Mouse (Mus musculus): ENCODE data around the gene Olfr90. TPM values are rescaled to one million over a fixed set of nuclear protein-coding genes. Genes with fewer than 3 reads are reported as not detected.

Olfr90 gene
- total and polyA plus RNA-seq, 2 experiments: not detected

DNA sequence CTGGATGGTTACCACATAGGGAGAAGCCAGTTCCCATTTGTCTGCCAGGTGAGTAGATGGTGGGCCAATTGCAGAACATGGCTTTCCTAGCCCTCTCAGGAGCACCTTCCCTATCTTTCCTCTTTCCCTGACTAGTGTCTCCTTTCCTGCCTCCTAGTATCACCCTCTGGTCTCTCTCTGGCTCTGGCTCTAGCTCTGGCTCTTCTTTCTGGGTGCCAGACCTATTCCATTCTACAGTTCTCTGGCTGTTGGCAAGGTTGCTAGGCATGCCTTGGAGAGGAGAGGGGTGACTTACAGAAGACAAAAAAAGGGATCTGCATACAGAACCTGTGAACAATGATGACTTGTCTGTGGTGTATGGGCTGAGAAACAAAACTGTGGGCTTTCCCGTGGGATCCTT is 20.4 kb downstream of the Olfr90 start:
- Histone ChIP-seq H3K79me2 (ENCODE audit: control insufficient read depth, insufficient read depth, low read length) (no peaks in the 10 kb centered on the region), H3K27ac (replicated peaks; ENCODE audit: insufficient read depth, low read depth, low read length) (no peak overlapping the region), H3K4me3 (ENCODE audit: insufficient read depth, low read depth, low read length) (no peak overlapping the region), H3K9ac (ENCODE audit: low read depth, low read length) (no peak overlapping the region), H3K36me3 (ENCODE audit: control insufficient read depth, insufficient read depth, low read length) (peaks cover 3% of the 10 kb centered on the region; the same call in 1 of the 2 replicates), H3K4me1 (ENCODE audit: control insufficient read depth, insufficient read depth, low read length) (no peaks in the 10 kb centered on the region), H3K27me3 (ENCODE audit: control insufficient read depth, insufficient read depth, low read length) (no peaks in the 10 kb centered on the region)
- DNase-seq (ENCODE audit: extremely low read depth, low read depth, low spot score): no peak
- TF ChIP-seq CTCF (IDR thresholded peaks at IDR 0.05; ENCODE audit: low read depth, low read length): no peak
- TF ChIP-seq POLR2A (IDR thresholded peaks at IDR 0.05; ENCODE audit: extremely low read depth, insufficient read depth, low read length): no peak
- WGBS: 94% methylated on average over 1 of the region's 1 CpGs

DNA sequence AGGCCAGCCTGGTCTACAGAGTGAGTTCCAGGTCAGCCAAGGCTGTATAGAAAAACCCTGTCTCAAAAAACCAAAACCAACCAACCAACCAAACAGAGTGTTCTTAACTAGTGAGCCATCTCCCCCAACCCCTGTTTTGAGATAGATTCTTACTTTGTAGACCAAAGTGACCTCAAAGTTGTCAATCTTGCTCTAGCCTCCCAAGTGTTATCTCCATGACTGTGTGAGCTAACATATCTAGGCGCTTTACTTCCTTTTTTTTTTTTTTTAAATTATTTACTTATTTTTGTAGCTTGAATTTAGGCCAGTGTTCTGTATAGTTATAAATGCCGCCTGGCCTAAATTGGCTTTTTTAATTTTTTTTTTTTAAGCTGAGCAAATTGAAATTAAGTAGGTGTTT is 22.3 kb downstream of the Olfr90 start:
- Histone ChIP-seq H3K4me3 (ENCODE audit: insufficient read depth, low read depth, low read length) (no peak overlapping the region), H3K36me3 (ENCODE audit: control insufficient read depth, insufficient read depth, low read length) (peaks cover 3% of the 10 kb centered on the region; the same call in 1 of the 2 replicates), H3K79me2 (ENCODE audit: control insufficient read depth, insufficient read depth, low read length) (no peaks in the 10 kb centered on the region), H3K27ac (replicated peaks; ENCODE audit: insufficient read depth, low read depth, low read length) (no peak overlapping the region), H3K27me3 (ENCODE audit: control insufficient read depth, insufficient read depth, low read length) (no peaks in the 10 kb centered on the region), H3K9ac (ENCODE audit: low read depth, low read length) (no peak overlapping the region), H3K4me1 (ENCODE audit: control insufficient read depth, insufficient read depth, low read length) (no peaks in the 10 kb centered on the region)
- no peak for TF ChIP-seq POLR2A (IDR thresholded peaks at IDR 0.05; ENCODE audit: extremely low read depth, insufficient read depth, low read length)
- TF ChIP-seq CTCF (IDR thresholded peaks at IDR 0.05; ENCODE audit: low read depth, low read length): no peak
- 94% methylated on average over 2 of the region's 2 CpGs for WGBS
- DNase-seq (ENCODE audit: extremely low read depth, low read depth, low spot score): no peak

DNA sequence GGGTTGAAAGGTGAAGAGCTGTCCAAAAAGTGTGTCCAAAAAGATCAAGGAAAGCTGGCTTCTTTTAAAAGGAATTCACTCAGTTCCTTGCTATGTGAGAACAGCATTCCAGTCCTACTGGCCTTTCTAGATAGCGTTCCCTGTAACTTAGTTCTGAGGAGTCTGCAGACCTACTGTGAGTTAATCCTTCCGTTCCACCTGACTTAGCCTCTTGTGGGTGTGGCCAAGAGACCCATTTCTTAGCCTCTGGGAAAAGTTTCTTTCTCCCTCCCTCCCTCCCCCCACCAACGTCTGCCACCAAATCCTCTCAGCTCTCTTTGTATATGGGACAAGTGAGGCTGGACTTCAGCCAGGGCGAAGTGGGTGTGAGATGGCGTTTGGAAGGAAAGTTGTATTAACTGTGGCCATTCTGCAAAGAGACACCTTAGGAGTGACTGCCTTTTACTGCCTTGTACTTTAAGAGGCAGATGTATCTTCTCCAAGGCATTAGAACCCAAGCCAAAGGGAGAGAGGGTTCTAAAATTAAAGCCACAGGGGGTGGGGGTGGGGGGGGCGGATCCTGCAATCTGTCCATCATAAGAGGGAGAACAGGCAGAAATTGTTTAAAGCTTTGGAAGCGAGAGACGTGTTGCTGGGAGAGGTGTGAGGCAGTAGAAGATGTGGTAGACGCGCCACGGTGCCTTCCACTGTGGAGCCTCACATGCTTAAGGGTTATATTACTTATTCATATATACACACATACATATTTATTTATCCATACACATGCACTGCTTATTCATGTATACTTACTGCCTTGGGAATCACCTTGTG is 24.4 kb downstream of the Olfr90 start:
- H3K9ac ChIP-seq (ENCODE audit: low read depth, low read length): no peak overlapping the region
- no peaks in the 10 kb centered on the region for H3K27me3 ChIP-seq (ENCODE audit: control insufficient read depth, insufficient read depth, low read length)
- no peak overlapping the region for H3K27ac ChIP-seq (replicated peaks; ENCODE audit: insufficient read depth, low read depth, low read length)
- 87% methylated on average over 11 of the region's 11 CpGs for WGBS
- H3K4me3 ChIP-seq (ENCODE audit: insufficient read depth, low read depth, low read length): no peak overlapping the region
- DNase-seq (ENCODE audit: extremely low read depth, low read depth, low spot score): no peak
- H3K36me3 ChIP-seq (ENCODE audit: control insufficient read depth, insufficient read depth, low read length): peaks cover 3% of the 10 kb centered on the region; the same call in 1 of the 2 replicates
- no peaks in the 10 kb centered on the region for H3K4me1 ChIP-seq (ENCODE audit: control insufficient read depth, insufficient read depth, low read length)
- no peaks in the 10 kb centered on the region for H3K79me2 ChIP-seq (ENCODE audit: control insufficient read depth, insufficient read depth, low read length)
- no peak for TF ChIP-seq CTCF (IDR thresholded peaks at IDR 0.05; ENCODE audit: low read depth, low read length)
- no peak for TF ChIP-seq POLR2A (IDR thresholded peaks at IDR 0.05; ENCODE audit: extremely low read depth, insufficient read depth, low read length)

DNA sequence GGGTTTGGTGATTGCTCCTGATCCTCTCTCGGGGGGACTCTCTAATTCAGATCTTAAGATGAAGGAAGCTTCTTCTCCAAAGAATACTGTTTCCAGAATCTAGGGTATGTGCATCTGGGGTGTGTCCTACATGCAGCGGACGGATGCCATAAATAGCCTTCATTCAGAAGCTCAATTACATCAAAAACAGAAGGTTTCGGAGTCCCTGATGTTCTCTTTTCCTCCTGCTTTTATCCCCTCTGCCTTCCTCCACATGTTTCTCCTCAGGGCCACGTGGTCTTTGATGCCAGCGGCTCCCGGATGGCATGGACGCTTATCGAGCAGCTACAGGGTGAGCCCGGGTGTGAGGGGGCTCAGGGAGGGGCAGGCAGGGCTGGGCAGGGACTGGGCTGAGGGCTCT is 25.2 kb downstream of the Olfr90 start:
- no peaks in the 10 kb centered on the region for H3K27me3 ChIP-seq (ENCODE audit: control insufficient read depth, insufficient read depth, low read length)
- no peak for DNase-seq (ENCODE audit: extremely low read depth, low read depth, low spot score)
- 85% methylated on average over 10 of the region's 10 CpGs for WGBS
- H3K4me1 ChIP-seq (ENCODE audit: control insufficient read depth, insufficient read depth, low read length): no peaks in the 10 kb centered on the region
- no peak overlapping the region for H3K9ac ChIP-seq (ENCODE audit: low read depth, low read length)
- H3K27ac ChIP-seq (replicated peaks; ENCODE audit: insufficient read depth, low read depth, low read length): no peak overlapping the region
- peaks cover 3% of the 10 kb centered on the region; the same call in 1 of the 2 replicates for H3K36me3 ChIP-seq (ENCODE audit: control insufficient read depth, insufficient read depth, low read length)
- no peak overlapping the region for H3K4me3 ChIP-seq (ENCODE audit: insufficient read depth, low read depth, low read length)
- no peak for TF ChIP-seq POLR2A (IDR thresholded peaks at IDR 0.05; ENCODE audit: extremely low read depth, insufficient read depth, low read length)
- no peak for TF ChIP-seq CTCF (IDR thresholded peaks at IDR 0.05; ENCODE audit: low read depth, low read length)
- H3K79me2 ChIP-seq (ENCODE audit: control insufficient read depth, insufficient read depth, low read length): no peaks in the 10 kb centered on the region

DNA sequence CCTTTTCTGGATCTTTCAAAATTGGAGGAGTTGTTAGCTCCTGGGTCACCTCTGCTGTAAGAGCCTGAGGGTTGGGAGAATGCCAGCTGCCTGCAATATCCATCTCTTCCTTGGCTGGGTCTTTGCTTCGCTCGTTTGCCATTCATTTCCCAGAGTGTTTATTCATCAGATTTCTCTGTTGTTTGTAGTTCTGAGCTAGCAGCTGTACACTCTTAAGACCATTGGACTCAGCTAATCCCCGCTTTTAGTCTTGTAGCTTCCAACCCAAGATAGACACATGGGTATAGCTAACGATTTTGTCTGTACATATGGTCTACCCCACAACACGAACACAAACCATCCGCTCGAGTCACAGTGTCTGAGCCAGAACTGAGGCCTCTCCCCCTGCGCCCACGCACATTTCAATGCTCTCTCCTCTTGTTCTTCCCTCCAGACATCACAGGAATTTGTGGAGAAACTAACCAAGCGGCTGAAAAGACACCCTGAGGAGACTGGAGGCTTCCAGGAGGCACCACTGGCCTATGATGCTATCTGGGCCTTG is 26.1 kb downstream of the Olfr90 start:
- WGBS: 92% methylated on average over 10 of the region's 10 CpGs
- Histone ChIP-seq H3K4me3 (ENCODE audit: insufficient read depth, low read depth, low read length) (no peak overlapping the region), H3K4me1 (ENCODE audit: control insufficient read depth, insufficient read depth, low read length) (no peaks in the 10 kb centered on the region), H3K27me3 (ENCODE audit: control insufficient read depth, insufficient read depth, low read length) (no peaks in the 10 kb centered on the region), H3K9ac (ENCODE audit: low read depth, low read length) (no peak overlapping the region), H3K27ac (replicated peaks; ENCODE audit: insufficient read depth, low read depth, low read length) (no peak overlapping the region), H3K79me2 (ENCODE audit: control insufficient read depth, insufficient read depth, low read length) (no peaks in the 10 kb centered on the region), H3K36me3 (ENCODE audit: control insufficient read depth, insufficient read depth, low read length) (peaks cover 3% of the 10 kb centered on the region; the same call in 1 of the 2 replicates)
- TF ChIP-seq POLR2A (IDR thresholded peaks at IDR 0.05; ENCODE audit: extremely low read depth, insufficient read depth, low read length): no peak
- no peak for TF ChIP-seq CTCF (IDR thresholded peaks at IDR 0.05; ENCODE audit: low read depth, low read length)
- DNase-seq (ENCODE audit: extremely low read depth, low read depth, low spot score): no peak

DNA sequence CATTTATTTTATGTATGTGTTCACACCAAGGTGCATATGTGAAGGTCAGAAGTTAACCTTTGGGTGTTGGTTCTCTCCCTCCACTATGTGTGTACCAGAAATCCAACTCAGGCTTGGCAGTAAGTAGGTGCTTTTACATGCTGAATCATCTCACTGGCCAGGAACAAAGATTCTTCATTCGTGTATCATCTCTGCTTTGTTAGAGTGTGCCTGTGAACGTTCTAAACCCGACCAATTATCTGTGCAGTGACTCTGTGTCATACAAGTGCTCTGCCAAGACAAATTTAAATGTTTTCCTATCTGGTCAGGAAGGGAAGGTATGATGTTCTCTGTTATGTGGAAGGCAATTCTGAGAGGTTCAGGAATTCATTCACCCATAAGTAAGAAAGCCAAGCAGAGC is 26.9 kb downstream of the Olfr90 start:
- 85% methylated on average over 3 of the region's 3 CpGs for WGBS
- Histone ChIP-seq H3K4me1 (ENCODE audit: control insufficient read depth, insufficient read depth, low read length) (no peaks in the 10 kb centered on the region), H3K79me2 (ENCODE audit: control insufficient read depth, insufficient read depth, low read length) (no peaks in the 10 kb centered on the region), H3K27me3 (ENCODE audit: control insufficient read depth, insufficient read depth, low read length) (no peaks in the 10 kb centered on the region), H3K4me3 (ENCODE audit: insufficient read depth, low read depth, low read length) (no peak overlapping the region), H3K9ac (ENCODE audit: low read depth, low read length) (no peak overlapping the region), H3K27ac (replicated peaks; ENCODE audit: insufficient read depth, low read depth, low read length) (no peak overlapping the region), H3K36me3 (ENCODE audit: control insufficient read depth, insufficient read depth, low read length) (peaks cover 3% of the 10 kb centered on the region; the same call in 1 of the 2 replicates)
- TF ChIP-seq CTCF (IDR thresholded peaks at IDR 0.05; ENCODE audit: low read depth, low read length): no peak
- no peak for TF ChIP-seq POLR2A (IDR thresholded peaks at IDR 0.05; ENCODE audit: extremely low read depth, insufficient read depth, low read length)
- no peak for DNase-seq (ENCODE audit: extremely low read depth, low read depth, low spot score)

All from liver, adult 2 months (tissue).